Mouse (Mus musculus) brain, embryonic 14.5 days (tissue): ENCODE results near the gene Tectb.

Source experiments
- CTCF ChIP-seq: fragments of 200-500 bp; IDR thresholded peaks from 2 replicates; pipeline ENCODE4 v1.5.1; 2012; ENCODE audit warnings: inconsistent platforms, mild to moderate bottlenecking, moderate library complexity, borderline replicate concordance; ENCODE audit not compliant: insufficient read depth, insufficient read length; ENCODE audit errors: extremely low read depth
- POLR2A ChIP-seq: fragments of 200-500 bp; IDR thresholded peaks from 2 replicates; pipeline ENCODE4 v1.6.1; 2012; ENCODE audit warnings: mild to moderate bottlenecking, inconsistent platforms, borderline replicate concordance; ENCODE audit not compliant: poor library complexity, insufficient read depth, insufficient read length, severe bottlenecking; ENCODE audit errors: extremely low read depth

- TF ChIP-seq POLR2A (no peak), CTCF (no peak)
Observed at GRCm38 (mm10) chr19:55165183-55165865, 15.2 kb upstream of the Tectb start.
